Mouse (Mus musculus) heart, embryonic 13.5 days (tissue): Measurements from ENCODE around the gene Dclk1. TPM values are rescaled to one million over a fixed set of nuclear protein-coding genes. Genes with fewer than 3 reads are reported as not detected.

Experiments used
- ATAC-seq: fragments of 200-750 bp; cut with Nextera tagmentation; 2 replicates; pipeline ENCODE4 v1.8.0; 2017; ENCODE audit warnings: moderate TSS enrichment; ENCODE audit not compliant: insufficient number of reproducible peaks, low FRiP score, low TSS enrichment; ENCODE audit errors: extremely low read depth
- H3K27ac ChIP-seq: fragments of 300-500 bp; sonication (generic); replicated peaks from 2 replicates; pipeline ENCODE4 v1.5.1; 2015; ENCODE audit warnings: moderate library complexity, mild to moderate bottlenecking, inconsistent platforms
- H3K27me3 ChIP-seq: fragments of 300-500 bp; sonication (generic); replicated peaks from 2 replicates; pipeline ENCODE4 v1.6.1; 2015; ENCODE audit warnings: mild to moderate bottlenecking, inconsistent platforms
- H3K36me3 ChIP-seq: fragments of 300-500 bp; sonication (generic); 2 replicates; pipeline ENCODE4 v1.6.1; 2015; ENCODE audit warnings: mild to moderate bottlenecking, inconsistent platforms
- H3K4me1 ChIP-seq: fragments of 300-500 bp; sonication (generic); 2 replicates; pipeline ENCODE4 v1.6.1; 2015; ENCODE audit warnings: inconsistent platforms
- H3K4me2 ChIP-seq: fragments of 300-500 bp; sonication (generic); 2 replicates; pipeline ENCODE4 v1.6.1; 2015; ENCODE audit warnings: inconsistent platforms, mild to moderate bottlenecking, moderate library complexity
- H3K4me3 ChIP-seq: fragments of 300-500 bp; sonication (generic); 2 replicates; pipeline ENCODE4 v1.5.1; 2015; ENCODE audit warnings: moderate library complexity, mild to moderate bottlenecking, inconsistent platforms
- H3K9ac ChIP-seq: fragments of 300-500 bp; sonication (generic); 2 replicates; pipeline ENCODE4 v1.6.1; 2015; ENCODE audit warnings: inconsistent platforms, mild to moderate bottlenecking, moderate library complexity
- H3K9me3 ChIP-seq: fragments of 300-500 bp; sonication (generic); 2 replicates; pipeline ENCODE4 v1.6.1; 2016; ENCODE audit warnings: inconsistent platforms
- whole genome bisulfite sequencing: fragments of 180-500 bp; shearing (Covaris S2); methylation state at CpG from one replicate; pipeline ENCODE4 v1.1.7; 2015; ENCODE audit warnings: mixed read lengths; 5-methylcytosine and 5-hydroxymethylcytosine counted together
- polyA plus RNA-seq: library from polyadenylated mRNA; unstranded; fragments of >200 nt; fragmentation: Nextera tagmentation; extraction: Ambion mirVana; gene quantifications from 2 replicates; pipeline ENCODE4 v1.2.1, GENCODE M21; 2015

Dclk1 gene
- polyA plus RNA-seq, 1 experiment from 2014 or later = 8.2 TPM

DNA sequence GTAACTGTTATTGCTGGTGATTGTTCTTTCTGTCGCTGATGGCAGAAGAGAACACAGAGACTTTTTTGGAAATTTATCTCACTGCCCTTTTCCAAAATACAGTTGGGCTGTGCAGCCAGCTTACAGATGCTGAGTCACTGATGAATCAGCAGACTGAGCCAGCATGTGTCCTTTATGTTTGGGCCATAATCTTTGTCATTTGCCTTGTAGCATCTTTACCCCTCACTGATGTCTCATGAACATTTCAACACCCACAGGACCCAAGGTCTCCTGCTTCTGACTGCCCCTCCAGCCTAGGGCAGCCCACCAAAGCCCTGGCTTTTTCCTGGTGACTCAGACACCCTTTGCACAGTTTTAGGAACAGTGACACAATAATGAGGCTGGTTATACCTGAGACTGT is 159.1 kb downstream of the Dclk1 start:
- Histone ChIP-seq H3K4me3 (no peak overlapping the region), H3K27me3 (no peaks in the 10 kb centered on the region), H3K27ac (no peak overlapping the region), H3K4me2 (no peak overlapping the region), H3K9ac (no peak overlapping the region), H3K36me3 (no peaks in the 10 kb centered on the region), H3K4me1 (no peaks in the 10 kb centered on the region), H3K9me3 (no peaks in the 10 kb centered on the region)
- WGBS = 61% methylated on average over 1 of the region's 1 CpGs
- no peak for ATAC-seq

DNA sequence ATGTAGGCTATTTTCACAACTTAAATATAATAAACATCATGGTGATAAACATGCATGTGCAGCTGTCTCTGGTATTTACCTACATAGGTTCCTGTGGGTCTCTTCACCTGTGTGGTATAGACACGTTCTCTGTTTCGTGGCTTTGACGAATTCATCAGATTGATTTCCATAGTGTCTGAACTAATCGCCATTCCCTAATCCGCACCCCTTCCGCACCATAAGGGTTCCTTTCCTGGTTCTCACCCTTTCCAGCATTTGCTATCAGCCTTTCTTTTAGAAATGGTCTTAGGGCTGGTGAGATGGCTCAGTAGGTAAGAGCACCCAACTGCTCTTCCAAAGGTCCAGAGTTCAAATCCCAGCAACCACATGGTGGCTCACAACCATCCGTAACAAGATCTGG is 162.6 kb downstream of the Dclk1 start:
- 80% methylated on average over 7 of the region's 7 CpGs for WGBS
- no peaks in the 10 kb centered on the region for H3K4me1 ChIP-seq
- H3K27me3 ChIP-seq = no peaks in the 10 kb centered on the region
- H3K36me3 ChIP-seq = no peaks in the 10 kb centered on the region
- H3K4me3 ChIP-seq = no peak overlapping the region
- H3K27ac ChIP-seq = no peak overlapping the region
- no peak overlapping the region for H3K9ac ChIP-seq
- no peak for ATAC-seq
- H3K9me3 ChIP-seq = no peaks in the 10 kb centered on the region
- no peak overlapping the region for H3K4me2 ChIP-seq

DNA sequence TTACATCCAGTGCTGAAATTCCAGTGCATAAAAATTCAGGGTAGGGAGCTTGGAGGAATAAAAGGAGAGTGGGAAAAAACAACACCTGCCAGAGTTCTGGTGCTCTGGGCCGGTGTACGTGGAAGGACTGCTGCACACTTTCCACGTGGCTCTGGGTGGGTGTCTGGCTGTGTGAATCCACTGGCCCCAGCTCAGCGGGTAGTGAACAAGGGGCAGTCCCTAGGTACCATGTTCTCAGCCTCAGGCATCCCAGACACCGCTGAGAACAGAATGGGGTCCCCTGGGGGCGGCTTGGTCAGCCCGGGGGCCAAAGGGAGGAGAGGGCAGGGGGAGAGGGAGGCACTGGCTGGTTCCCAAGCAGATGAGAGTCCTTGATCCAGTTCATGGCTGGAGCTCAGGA is 164.5 kb downstream of the Dclk1 start:
- Histone ChIP-seq H3K36me3 (no peaks in the 10 kb centered on the region; the same call in 1 of the 2 replicates), H3K4me3 (no peak overlapping the region), H3K4me1 (no peaks in the 10 kb centered on the region), H3K27ac (no peak overlapping the region), H3K4me2 (no peak overlapping the region), H3K27me3 (no peaks in the 10 kb centered on the region), H3K9ac (no peak overlapping the region), H3K9me3 (no peaks in the 10 kb centered on the region)
- WGBS = 76% methylated on average over 7 of the region's 7 CpGs
- ATAC-seq = no peak

GRCm38 (mm10) chr3:55411547-55411946 is 169.4 kb downstream of the Dclk1 start:
- no peaks in the 10 kb centered on the region for H3K9me3 ChIP-seq
- peaks cover 16% of the 10 kb centered on the region for H3K4me1 ChIP-seq
- no peaks in the 10 kb centered on the region for H3K27me3 ChIP-seq
- H3K4me2 ChIP-seq = no peak overlapping the region
- no peak overlapping the region for H3K4me3 ChIP-seq
- no peaks in the 10 kb centered on the region; the same call in 1 of the 2 replicates for H3K36me3 ChIP-seq
- ATAC-seq = no peak
- no peak overlapping the region for H3K9ac ChIP-seq
- no peak overlapping the region for H3K27ac ChIP-seq

GRCm38 (mm10) chr3:55415527-55415950 is 173.4 kb downstream of the Dclk1 start:
- peak overlapping the region; percentile 34; the same call in 1 of the 2 replicates for H3K9ac ChIP-seq
- peaks cover 29% of the 10 kb centered on the region for H3K4me1 ChIP-seq
- peak overlapping the region; percentile 30 for H3K4me3 ChIP-seq
- ATAC-seq = no peak
- H3K36me3 ChIP-seq = no peaks in the 10 kb centered on the region; the same call in 1 of the 2 replicates
- no peak overlapping the region for H3K27ac ChIP-seq
- 27% methylated on average over 14 of the region's 14 CpGs for WGBS
- peak overlapping the region; percentile 53 for H3K4me2 ChIP-seq
- no peaks in the 10 kb centered on the region for H3K27me3 ChIP-seq
- H3K9me3 ChIP-seq = no peaks in the 10 kb centered on the region

- Histone ChIP-seq H3K9ac (no peak overlapping the region), H3K4me1 (peaks cover 32% of the 10 kb centered on the region), H3K27me3 (no peaks in the 10 kb centered on the region), H3K36me3 (no peaks in the 10 kb centered on the region), H3K4me3 (no peak overlapping the region), H3K27ac (no peak overlapping the region), H3K9me3 (no peaks in the 10 kb centered on the region), H3K4me2 (peak overlapping the region; percentile 24; the same call in 1 of the 2 replicates)
- WGBS = 71% methylated on average over 6 of the region's 6 CpGs
- ATAC-seq = no peak
Observed at GRCm38 (mm10) chr3:55418845-55419244, 176.7 kb downstream of the Dclk1 start.

DNA sequence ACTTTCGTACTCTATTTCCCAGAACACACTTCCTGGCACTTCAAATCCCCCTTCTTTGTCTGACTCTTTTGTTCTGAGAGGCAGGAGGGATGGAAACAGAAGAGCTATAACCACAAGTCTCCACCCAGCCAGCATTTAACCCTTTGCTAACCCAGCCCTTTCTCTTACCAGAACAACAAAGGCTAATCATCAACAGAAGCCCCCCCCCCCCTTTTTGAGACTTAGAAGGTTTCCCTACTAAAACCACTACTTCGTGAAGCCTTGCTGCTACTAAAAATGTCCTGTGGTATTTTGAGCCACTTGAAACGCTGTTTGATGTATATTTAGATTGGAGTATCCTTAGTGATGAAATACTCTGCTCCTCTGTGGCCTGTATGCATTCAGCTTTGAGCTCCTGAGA is 177.2 kb downstream of the Dclk1 start:
- no peaks in the 10 kb centered on the region for H3K36me3 ChIP-seq
- WGBS = 28% methylated on average over 3 of the region's 3 CpGs
- no peaks in the 10 kb centered on the region for H3K9me3 ChIP-seq
- no peak for ATAC-seq
- H3K27ac ChIP-seq = 0 out of 2 replicates have a peak overlapping the region, but pooled peaks have one; percentile 15
- H3K4me2 ChIP-seq = peak overlapping the region; percentile 24
- no peak overlapping the region for H3K4me3 ChIP-seq
- no peaks in the 10 kb centered on the region for H3K27me3 ChIP-seq
- no peak overlapping the region for H3K9ac ChIP-seq
- peaks cover 35% of the 10 kb centered on the region for H3K4me1 ChIP-seq

DNA sequence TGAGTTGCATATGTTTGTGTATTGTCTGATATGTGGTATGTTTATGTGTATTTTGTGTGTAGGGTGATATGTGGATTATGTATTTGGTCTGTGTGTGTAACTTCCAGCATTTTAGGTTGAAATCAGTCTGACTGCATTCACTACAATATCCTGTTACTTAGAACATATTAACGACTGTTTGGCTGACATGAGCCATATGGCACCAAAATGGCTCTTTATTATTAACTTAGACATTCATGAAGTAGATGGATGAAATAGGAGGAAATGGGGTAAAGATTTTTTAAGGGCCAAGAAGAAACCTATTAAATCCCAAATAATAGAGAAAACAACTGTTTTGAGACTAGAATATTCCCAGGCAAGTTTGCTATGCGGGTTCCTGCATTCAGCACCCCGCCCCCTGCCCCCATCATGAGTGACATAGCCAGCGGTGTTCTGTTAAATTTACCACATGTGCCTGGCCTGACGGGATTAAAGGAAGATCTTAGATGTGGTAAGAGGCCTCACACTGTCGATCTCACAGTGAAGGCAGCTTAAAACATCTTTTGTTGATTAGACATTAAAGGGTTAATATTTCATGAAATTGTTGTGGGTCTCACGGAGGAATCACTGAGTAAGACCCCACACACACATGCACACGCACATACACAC is 178.4 kb downstream of the Dclk1 start:
- Histone ChIP-seq H3K27ac (no peak overlapping the region), H3K4me2 (no peak overlapping the region), H3K9ac (no peak overlapping the region), H3K36me3 (no peaks in the 10 kb centered on the region), H3K4me3 (no peak overlapping the region), H3K27me3 (no peaks in the 10 kb centered on the region), H3K4me1 (peaks cover 24% of the 10 kb centered on the region), H3K9me3 (no peaks in the 10 kb centered on the region)
- no peak for ATAC-seq
- WGBS = 57% methylated on average over 8 of the region's 8 CpGs

- H3K4me1 ChIP-seq = peaks cover 15% of the 10 kb centered on the region
- H3K4me3 ChIP-seq = no peak overlapping the region
- 37% methylated on average over 11 of the region's 11 CpGs for WGBS
- H3K4me2 ChIP-seq = peak overlapping the region; percentile 36; the same call in 1 of the 2 replicates
- H3K27ac ChIP-seq = no peak overlapping the region
- H3K9ac ChIP-seq = no peak overlapping the region
- ATAC-seq = no peak
- no peaks in the 10 kb centered on the region for H3K9me3 ChIP-seq
- no peaks in the 10 kb centered on the region for H3K27me3 ChIP-seq
- no peaks in the 10 kb centered on the region for H3K36me3 ChIP-seq
Observed at GRCm38 (mm10) chr3:55423640-55424397, 181.7 kb downstream of the Dclk1 start.

DNA sequence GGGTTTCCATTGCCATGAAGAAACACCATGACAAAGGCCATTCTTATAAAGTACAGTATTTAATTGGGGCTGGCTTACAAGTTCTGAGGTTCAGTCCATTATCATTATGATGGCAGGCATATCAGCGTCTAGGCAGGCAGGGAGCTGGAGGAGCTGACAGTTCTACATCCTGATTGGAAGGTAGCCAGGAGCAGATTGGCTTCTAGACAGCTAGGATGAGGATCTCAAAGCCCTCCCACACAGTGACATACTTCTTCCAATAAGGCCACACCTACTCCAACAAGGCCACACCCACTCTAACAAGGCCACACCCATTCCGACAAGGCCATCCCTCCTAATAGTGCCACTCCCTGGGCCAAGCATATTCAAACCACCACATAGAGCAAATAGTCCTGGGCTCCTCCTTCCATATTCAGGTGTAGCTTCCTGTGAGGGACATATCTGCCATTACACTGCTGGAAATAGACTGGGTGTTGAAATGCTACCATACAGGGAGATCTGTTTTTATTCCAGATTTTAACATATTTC is 187.9 kb downstream of the Dclk1 start:
- peaks cover 3% of the 10 kb centered on the region for H3K9me3 ChIP-seq
- H3K27me3 ChIP-seq = no peaks in the 10 kb centered on the region
- H3K36me3 ChIP-seq = no peaks in the 10 kb centered on the region
- H3K4me3 ChIP-seq = no peak overlapping the region
- H3K9ac ChIP-seq = no peak overlapping the region
- H3K4me2 ChIP-seq = no peak overlapping the region
- H3K4me1 ChIP-seq = no peaks in the 10 kb centered on the region
- H3K27ac ChIP-seq = no peak overlapping the region
- ATAC-seq = no peak
- 66% methylated on average over 2 of the region's 2 CpGs for WGBS

DNA sequence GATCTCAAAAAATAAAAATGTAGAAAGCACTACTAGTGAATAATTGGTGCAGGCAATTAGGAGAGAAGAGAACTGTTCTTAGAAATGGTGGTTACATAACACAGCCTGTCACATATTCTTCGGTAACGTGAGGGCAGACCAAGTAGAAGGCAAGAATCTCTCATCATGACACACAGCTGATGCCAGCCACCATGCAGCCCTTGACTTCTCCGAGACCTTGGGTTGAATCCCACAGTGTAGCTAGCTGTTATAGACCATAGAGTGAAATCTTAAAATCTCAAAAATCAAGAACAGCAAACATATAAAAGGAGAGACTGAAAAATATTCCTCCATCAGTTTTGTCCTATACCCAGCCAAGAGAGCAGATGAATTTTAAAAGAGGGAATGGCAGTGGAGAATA is 189.1 kb downstream of the Dclk1 start:
- 84% methylated on average over 3 of the region's 3 CpGs for WGBS
- ATAC-seq = no peak
- no peak overlapping the region for H3K27ac ChIP-seq
- no peaks in the 10 kb centered on the region for H3K36me3 ChIP-seq
- no peaks in the 10 kb centered on the region for H3K27me3 ChIP-seq
- H3K9ac ChIP-seq = no peak overlapping the region
- no peak overlapping the region for H3K4me2 ChIP-seq
- no peaks in the 10 kb centered on the region for H3K4me1 ChIP-seq
- peaks cover 3% of the 10 kb centered on the region for H3K9me3 ChIP-seq
- no peak overlapping the region for H3K4me3 ChIP-seq
